Mouse (Mus musculus): ENCODE measurements around the gene Tubb4b. TPM values are rescaled to one million over a fixed set of nuclear protein-coding genes. Genes with fewer than 3 reads are reported as not detected.

Gene Tubb4b
- polyA plus RNA-seq, 1 experiment from 2014 or later, result 600 TPM

DNA sequence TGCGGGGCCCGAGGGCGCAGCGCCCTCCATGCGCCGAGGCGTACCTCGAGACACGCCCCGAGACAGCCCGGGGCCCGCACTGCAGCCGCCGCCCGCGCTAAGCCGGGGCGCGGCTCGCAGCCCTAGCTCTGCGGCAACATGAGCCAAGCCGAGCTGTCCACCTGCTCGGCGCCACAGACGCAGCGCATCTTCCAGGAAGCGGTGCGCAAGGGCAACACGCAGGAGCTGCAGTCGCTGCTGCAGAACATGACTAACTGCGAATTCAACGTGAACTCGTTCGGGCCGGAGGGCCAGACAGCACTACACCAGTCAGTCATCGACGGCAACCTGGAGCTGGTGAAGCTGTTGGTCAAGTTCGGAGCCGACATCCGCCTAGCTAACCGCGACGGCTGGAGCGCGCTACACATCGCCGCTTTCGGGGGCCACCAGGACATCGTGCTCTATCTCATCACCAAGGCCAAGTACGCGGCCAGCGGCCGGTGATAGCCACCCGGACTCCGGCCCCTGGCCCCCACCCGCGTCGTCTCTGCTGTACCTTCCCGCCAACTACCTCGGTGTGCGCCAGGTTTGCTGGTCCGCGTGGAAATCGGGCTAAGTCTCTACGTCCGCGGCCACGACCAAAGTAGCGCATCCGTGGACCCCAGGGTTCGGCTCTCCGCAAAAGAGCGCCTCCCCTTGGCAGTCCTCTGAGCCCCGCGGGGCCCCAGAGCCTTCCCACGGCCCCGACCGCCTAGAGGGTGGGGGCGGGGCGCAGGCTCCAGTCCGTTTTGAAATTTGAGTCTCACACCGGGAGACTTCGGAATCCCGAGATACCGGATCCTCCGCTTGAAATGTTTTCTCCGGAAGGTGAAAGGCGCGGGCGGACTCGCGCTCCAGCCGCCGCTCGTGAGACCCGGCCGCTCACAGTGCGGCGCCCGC is 43.3 kb downstream of the Tubb4b start:
- WGBS, result under 1% methylated on average over 100 of the region's 100 CpGs
- peak; percentile 74 for ATAC-seq
- peak overlapping the region; percentile 91 for H3K4me2 ChIP-seq (replicated peaks)

DNA sequence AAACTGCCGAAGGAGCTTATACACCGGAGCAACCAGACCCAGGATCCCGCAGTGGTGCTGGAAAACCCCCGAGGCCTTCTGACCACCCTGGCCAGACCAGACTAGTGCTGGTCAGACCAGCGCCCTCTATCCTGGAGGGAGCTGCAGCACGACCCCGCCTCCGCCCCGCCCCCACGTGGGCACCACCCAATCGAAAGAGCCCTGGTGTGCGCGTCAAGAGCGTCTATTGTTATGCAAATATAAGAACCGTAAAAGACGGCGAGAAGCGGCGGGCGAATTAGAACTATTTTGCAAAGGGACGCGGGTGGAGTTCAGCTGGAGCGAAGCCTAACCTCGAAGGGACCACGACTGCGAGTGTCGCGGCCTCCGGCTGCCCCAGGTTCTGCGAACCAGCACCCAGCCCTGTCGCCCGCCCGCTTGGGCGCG is 44.0 kb downstream of the Tubb4b start, which contains the start of gene Nrarp:
Gene Nrarp, plus strand, starts transcription at position 281 of the 426 bp plus-strand sequence.
- Histone ChIP-seq H3K4me3 (replicated peaks) (peak within 1 kb of the TSS; percentile 68), H3K36me3 (no peaks in the 10 kb centered on the region), H3K9ac (peak within 1 kb of the TSS; percentile 42), H3K27me3 (replicated peaks) (peaks cover 40% of the 10 kb centered on the region), H3K9me3 (no peaks in the 10 kb centered on the region), H3K4me1 (replicated peaks) (peaks cover 54% of the 10 kb centered on the region), H3K27ac (peak within 1 kb of the TSS; percentile 95), H3K4me2 (replicated peaks) (peak within 1 kb of the TSS; percentile 91)
- under 1% methylated on average over 35 of the region's 35 CpGs for WGBS
- ATAC-seq, result peak; percentile 90

More for the DNA sequence above, 43.3 kb downstream of the Tubb4b start:
- H3K9me3 ChIP-seq, result no peaks in the 10 kb centered on the region
- H3K4me3 ChIP-seq (replicated peaks), result peak overlapping the region; percentile 68
- no peaks in the 10 kb centered on the region for H3K36me3 ChIP-seq
- peaks cover 54% of the 10 kb centered on the region for H3K4me1 ChIP-seq (replicated peaks)
- H3K9ac ChIP-seq, result peak overlapping the region; percentile 42
- H3K27ac ChIP-seq, result peak overlapping the region; percentile 95
- H3K27me3 ChIP-seq (replicated peaks), result peaks cover 40% of the 10 kb centered on the region

DNA sequence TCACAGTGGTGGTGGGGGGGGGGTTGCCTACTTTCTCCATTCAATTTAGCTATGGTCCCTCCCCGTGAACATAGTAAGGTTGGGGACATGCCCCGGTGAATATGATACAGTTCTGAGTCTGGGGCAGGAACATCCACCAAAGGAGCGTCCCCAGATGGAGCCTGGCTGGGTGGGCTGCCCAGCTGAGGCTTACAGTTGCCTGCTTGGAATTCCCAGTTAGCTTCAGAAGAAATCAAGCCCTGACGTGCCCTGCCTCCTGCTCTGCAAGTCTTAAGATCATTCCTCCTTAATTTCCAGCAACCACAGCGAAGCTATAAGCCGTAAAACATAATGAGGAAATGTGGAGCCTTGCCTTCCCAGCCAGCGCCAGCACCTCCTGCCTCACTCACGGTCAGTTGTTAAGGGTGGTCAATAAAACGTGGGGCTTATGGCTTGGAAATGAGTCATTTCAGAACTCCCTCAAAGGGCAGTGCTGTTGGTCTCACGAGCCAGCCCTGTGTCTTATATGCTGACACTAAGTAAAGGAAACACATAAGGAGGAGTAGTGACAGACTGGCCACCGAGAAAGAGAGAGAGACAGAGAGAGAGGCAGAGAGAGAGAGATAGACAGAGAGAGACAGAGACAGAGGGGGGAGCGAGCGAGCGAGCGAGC is 44.8 kb downstream of the Tubb4b start:
- H3K4me3 ChIP-seq (replicated peaks), result peak overlapping the region; percentile 68
- WGBS, result 34% methylated on average over 15 of the region's 15 CpGs
- H3K9me3 ChIP-seq, result no peaks in the 10 kb centered on the region
- peaks cover 33% of the 10 kb centered on the region for H3K27me3 ChIP-seq (replicated peaks)
- peaks cover 54% of the 10 kb centered on the region for H3K4me1 ChIP-seq (replicated peaks)
- H3K9ac ChIP-seq, result no peak overlapping the region
- H3K4me2 ChIP-seq (replicated peaks), result peak overlapping the region; percentile 91
- peak overlapping the region; percentile 72 for H3K27ac ChIP-seq
- no peak for ATAC-seq
- no peaks in the 10 kb centered on the region for H3K36me3 ChIP-seq

DNA sequence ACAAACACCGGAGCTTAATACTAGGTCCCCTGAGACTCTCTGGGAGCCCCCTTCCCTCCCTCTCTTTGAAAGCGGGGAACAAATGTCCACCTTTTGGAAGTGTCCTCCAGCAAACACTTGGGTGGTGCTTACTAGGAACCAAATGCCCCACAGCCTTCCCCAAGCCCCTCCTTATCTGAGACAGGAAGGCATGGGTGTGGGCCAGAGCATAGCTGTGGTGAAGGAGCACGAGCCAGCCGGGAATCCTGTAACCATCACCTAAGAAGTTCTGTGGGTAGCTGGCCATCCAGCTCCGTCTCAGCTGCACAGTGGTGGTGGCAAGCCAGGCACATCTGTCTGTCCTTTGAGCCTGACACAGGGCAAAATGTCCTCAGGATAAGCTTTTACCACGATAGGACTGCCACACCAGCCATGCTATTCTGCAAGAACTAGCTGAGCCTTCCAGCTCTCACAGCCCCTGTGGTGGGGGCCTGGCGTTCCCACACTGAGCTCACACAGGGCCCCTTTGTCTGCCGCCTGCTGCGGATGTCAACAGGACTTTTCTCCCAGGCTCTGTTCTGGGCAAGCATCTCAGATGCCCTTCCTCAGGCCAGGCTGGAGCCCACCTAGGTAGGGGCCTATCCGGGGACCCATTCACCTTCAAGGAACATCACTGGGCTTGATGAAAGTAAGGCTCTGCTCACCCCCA is 46.1 kb downstream of the Tubb4b start:
- no peak overlapping the region; the same call in 1 of the 2 replicates for H3K4me2 ChIP-seq (replicated peaks)

DNA sequence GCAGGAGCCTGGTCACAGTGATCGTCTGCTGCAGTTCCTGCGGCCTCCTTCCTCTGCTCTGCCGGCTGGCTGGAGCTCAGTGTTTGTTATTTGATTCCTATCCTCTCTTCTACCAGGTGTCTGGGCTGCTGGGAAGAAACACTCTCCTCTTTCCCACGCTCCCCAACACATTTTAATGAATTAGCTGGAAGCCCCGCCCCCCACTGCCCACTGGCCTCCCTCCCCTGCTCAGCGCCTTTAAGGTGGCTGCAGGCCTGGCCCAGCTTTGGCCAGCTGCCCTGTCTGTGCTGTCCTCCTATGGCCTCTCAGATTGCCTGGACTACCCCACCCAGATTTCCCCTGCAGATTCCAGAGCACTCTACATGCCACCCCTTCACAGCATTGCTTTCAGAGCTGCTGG is 46.8 kb downstream of the Tubb4b start:
- ATAC-seq, result no peak
- Histone ChIP-seq H3K4me3 (replicated peaks) (0 out of 2 replicates have a peak overlapping the region, but pooled peaks have one; percentile 12), H3K36me3 (no peaks in the 10 kb centered on the region), H3K9ac (no peak overlapping the region), H3K4me2 (replicated peaks) (peak overlapping the region; percentile 37), H3K27me3 (replicated peaks) (peaks cover 28% of the 10 kb centered on the region), H3K27ac (peak overlapping the region; percentile 66), H3K4me1 (replicated peaks) (peaks cover 70% of the 10 kb centered on the region), H3K9me3 (no peaks in the 10 kb centered on the region)
- 14% methylated on average over 6 of the region's 6 CpGs for WGBS

More for the DNA sequence above, 46.1 kb downstream of the Tubb4b start:
- no peaks in the 10 kb centered on the region for H3K9me3 ChIP-seq
- peaks cover 32% of the 10 kb centered on the region for H3K27me3 ChIP-seq (replicated peaks)
- H3K9ac ChIP-seq, result no peak overlapping the region
- H3K4me1 ChIP-seq (replicated peaks), result peaks cover 63% of the 10 kb centered on the region
- H3K4me3 ChIP-seq (replicated peaks), result no peak overlapping the region
- H3K27ac ChIP-seq, result 0 out of 2 replicates have a peak overlapping the region, but pooled peaks have one; percentile 13
- 43% methylated on average over 10 of the region's 10 CpGs for WGBS
- H3K36me3 ChIP-seq, result no peaks in the 10 kb centered on the region
- no peak for ATAC-seq

DNA sequence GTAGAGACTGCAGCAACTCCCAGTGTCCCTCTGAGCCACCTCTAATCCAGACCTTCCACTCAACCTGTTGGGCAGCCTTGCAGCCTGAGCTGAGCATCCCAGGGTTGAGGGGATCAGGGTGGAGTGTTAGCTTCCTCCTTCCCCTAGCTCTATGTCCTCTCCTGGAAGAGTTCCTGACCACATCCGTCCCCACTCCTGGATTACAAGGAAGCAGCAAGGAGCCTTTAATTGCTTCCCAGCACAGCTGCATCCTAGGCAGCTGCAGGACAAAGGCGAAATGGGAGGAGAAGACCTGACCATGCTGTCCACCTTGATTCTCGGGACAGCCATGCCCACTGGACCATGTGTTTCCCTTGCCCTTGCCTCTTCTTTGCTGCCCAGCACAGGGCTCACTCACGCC is 47.4 kb downstream of the Tubb4b start:
- Histone ChIP-seq H3K4me2 (replicated peaks) (peak overlapping the region; percentile 37), H3K4me1 (replicated peaks) (peaks cover 75% of the 10 kb centered on the region), H3K27me3 (replicated peaks) (peaks cover 27% of the 10 kb centered on the region), H3K9me3 (no peaks in the 10 kb centered on the region), H3K9ac (no peak overlapping the region), H3K36me3 (no peaks in the 10 kb centered on the region), H3K27ac (peak overlapping the region; percentile 66), H3K4me3 (replicated peaks) (0 out of 2 replicates have a peak overlapping the region, but pooled peaks have one; percentile 12)
- 46% methylated on average over 4 of the region's 4 CpGs for WGBS
- ATAC-seq, result no peak

DNA sequence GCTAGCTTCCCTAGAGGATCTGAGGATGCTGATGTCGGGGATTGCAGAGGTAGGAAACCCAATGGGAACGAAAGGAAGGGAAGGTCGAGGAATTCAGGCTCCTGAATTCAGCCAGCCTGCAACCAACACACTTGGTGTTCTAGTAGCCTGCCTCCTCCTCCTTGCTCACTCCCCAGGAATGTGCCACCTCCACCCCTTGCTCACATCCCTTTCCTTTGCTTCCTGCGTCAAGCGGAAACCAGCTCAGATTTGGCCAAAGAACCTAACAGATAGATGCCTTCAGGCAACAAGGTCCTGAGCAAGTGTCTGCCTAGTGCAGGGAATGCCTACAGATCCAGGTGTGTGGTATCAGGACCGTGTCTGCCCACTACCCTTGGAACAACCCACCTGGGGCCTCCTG is 47.9 kb downstream of the Tubb4b start:
- peak overlapping the region; percentile 37 for H3K4me2 ChIP-seq (replicated peaks)
- H3K27ac ChIP-seq, result peak overlapping the region; percentile 27; the same call in 1 of the 2 replicates

DNA sequence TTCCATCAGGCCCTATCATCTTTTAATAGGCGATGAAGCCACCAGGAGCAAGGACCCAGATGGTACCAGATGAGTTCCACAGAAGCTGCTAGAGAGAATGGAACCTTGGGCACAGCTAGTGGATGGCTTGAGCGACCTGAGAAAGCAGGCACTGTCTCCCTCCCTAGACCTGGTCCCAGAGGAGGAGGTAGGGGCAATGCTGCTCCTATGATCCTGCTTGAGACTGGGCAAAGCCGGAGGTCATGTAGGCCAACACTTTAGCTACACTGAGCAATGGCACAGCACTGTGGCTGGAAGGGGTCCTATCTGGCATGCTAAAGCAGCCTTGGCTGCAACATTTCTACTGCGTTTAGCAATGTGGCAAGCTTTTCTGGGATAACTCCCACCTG is 48.8 kb downstream of the Tubb4b start:
- no peak for ATAC-seq
- peaks cover 72% of the 10 kb centered on the region for H3K4me1 ChIP-seq (replicated peaks)

More for the DNA sequence above, 47.9 kb downstream of the Tubb4b start:
- Histone ChIP-seq H3K9ac (no peak overlapping the region), H3K9me3 (no peaks in the 10 kb centered on the region), H3K27me3 (replicated peaks) (peaks cover 26% of the 10 kb centered on the region), H3K4me1 (replicated peaks) (peaks cover 77% of the 10 kb centered on the region), H3K36me3 (no peaks in the 10 kb centered on the region), H3K4me3 (replicated peaks) (no peak overlapping the region)
- WGBS, result 63% methylated on average over 6 of the region's 6 CpGs
- ATAC-seq, result no peak

DNA sequence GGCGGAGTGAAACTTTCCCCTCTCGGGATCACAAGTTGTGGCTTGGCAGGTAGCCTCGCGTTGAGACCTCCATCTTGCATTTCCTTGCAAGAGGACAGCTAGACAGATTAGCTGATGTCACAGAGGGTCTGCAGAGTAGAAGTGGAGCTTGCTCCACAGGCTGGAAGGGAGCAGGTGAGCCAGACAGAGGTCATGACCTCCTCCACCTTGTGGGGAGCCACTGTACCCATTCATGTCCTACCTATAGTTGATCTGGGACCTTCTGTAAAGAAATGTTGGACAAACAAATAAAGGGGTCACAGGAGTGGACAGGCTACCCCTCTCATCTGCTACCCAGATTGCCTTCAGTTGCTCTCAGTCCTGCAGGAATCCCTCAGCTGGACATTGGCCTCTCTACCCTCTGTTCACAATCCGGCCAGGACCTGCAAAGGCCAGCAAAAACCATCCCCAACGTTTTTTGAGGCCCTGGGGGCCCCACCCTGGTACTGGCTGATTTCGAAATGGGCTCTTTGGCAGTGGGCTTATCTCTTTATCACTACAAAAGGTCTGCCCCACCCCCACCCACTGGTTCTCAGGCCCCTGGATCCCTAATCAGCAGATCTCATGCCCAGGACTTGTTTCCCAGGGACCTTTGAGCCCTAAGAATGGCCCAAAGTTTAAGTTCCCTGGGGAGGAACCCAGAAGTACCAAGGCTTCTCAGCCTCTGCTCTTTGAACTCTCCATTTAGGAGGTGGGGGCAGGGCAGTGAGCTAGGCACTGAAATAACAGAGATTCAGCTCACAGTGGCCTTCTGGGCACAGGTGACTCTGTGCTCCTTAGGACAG is 49.4 kb downstream of the Tubb4b start:
- peak overlapping the region; percentile 33 for H3K4me2 ChIP-seq (replicated peaks)
- peaks cover 71% of the 10 kb centered on the region for H3K4me1 ChIP-seq (replicated peaks)
- no peak overlapping the region for H3K4me3 ChIP-seq (replicated peaks)
- H3K36me3 ChIP-seq, result no peaks in the 10 kb centered on the region
- H3K9ac ChIP-seq, result no peak overlapping the region
- 0 out of 2 replicates have a peak overlapping the region, but pooled peaks have one; percentile 2 for H3K27ac ChIP-seq
- peaks cover 15% of the 10 kb centered on the region for H3K27me3 ChIP-seq (replicated peaks)
- ATAC-seq, result peak; percentile 57
- no peaks in the 10 kb centered on the region for H3K9me3 ChIP-seq
- WGBS, result 48% methylated on average over 7 of the region's 7 CpGs

More for the DNA sequence above, 48.8 kb downstream of the Tubb4b start:
- no peak overlapping the region for H3K9ac ChIP-seq
- no peak overlapping the region for H3K4me3 ChIP-seq (replicated peaks)
- no peaks in the 10 kb centered on the region for H3K9me3 ChIP-seq
- H3K4me2 ChIP-seq (replicated peaks), result peak overlapping the region; percentile 28; the same call in 1 of the 2 replicates
- H3K27me3 ChIP-seq (replicated peaks), result peaks cover 20% of the 10 kb centered on the region
- WGBS, result 80% methylated on average over 4 of the region's 4 CpGs
- no peak overlapping the region for H3K27ac ChIP-seq
- no peaks in the 10 kb centered on the region for H3K36me3 ChIP-seq

DNA sequence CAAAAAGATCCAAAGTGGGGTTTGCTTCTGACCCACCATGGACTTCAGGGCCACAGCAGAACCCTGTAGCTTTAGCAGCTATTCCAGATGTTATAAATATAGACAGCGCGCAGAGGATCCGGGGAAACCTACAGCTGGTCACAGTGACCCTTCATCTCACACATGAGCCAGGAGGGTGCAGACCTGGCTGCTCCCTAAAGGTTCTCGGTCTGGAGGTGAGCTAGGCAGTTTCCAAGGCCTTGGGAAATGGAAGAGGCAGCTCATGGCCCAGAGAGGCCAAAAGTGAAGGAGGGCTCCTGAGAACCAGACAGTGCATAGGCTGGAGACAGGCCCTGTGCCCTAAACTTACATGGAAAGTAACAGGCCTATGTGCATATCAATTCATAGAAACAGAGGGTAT is 50.7 kb downstream of the Tubb4b start:
- 93% methylated on average over 4 of the region's 4 CpGs for WGBS
- Histone ChIP-seq H3K9ac (no peak overlapping the region), H3K36me3 (no peaks in the 10 kb centered on the region), H3K27me3 (replicated peaks) (peaks cover 11% of the 10 kb centered on the region), H3K9me3 (no peaks in the 10 kb centered on the region), H3K4me1 (replicated peaks) (peaks cover 73% of the 10 kb centered on the region), H3K4me2 (replicated peaks) (no peak overlapping the region), H3K27ac (no peak overlapping the region), H3K4me3 (replicated peaks) (no peak overlapping the region)
- ATAC-seq, result no peak

DNA sequence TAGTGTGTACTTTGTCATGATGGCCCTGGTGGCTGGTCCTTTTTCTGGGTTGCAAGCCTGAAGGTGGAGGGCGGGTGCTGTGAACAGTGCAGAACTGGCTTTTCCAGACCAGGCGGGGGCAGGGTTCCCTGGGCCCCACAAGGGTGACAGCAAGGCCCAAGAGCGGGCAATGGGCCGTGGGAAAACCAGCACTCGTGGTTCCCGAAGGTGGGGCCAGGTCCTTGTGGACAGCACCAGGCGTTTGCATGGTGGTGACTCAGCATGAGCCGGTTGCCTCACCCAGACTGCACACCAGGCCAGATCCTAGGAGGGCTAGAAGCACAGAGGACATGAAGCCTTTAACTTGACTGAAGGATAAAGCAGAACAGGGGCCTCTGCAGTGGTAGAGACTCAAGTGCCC is 51.9 kb downstream of the Tubb4b start:
- H3K4me1 ChIP-seq (replicated peaks), result peaks cover 73% of the 10 kb centered on the region
- ATAC-seq, result peak; percentile 71

More for the DNA sequence above, 51.9 kb downstream of the Tubb4b start:
- no peaks in the 10 kb centered on the region for H3K36me3 ChIP-seq
- H3K4me3 ChIP-seq (replicated peaks), result no peak overlapping the region
- H3K4me2 ChIP-seq (replicated peaks), result peak overlapping the region; percentile 32
- H3K9me3 ChIP-seq, result no peaks in the 10 kb centered on the region
- H3K27ac ChIP-seq, result peak overlapping the region; percentile 62; the same call in 1 of the 2 replicates
- H3K27me3 ChIP-seq (replicated peaks), result no peaks in the 10 kb centered on the region; the same call in 1 of the 2 replicates
- 39% methylated on average over 8 of the region's 8 CpGs for WGBS
- no peak overlapping the region for H3K9ac ChIP-seq

Measured in intestine, embryonic 15.5 days (tissue).